Mouse (Mus musculus): Measurements from ENCODE around the gene Lrrc9. TPM values are rescaled to one million over a fixed set of nuclear protein-coding genes. Genes with fewer than 3 reads are reported as not detected.

Gene Lrrc9
- total and polyA plus RNA-seq, 3 experiments: not detected

DNA sequence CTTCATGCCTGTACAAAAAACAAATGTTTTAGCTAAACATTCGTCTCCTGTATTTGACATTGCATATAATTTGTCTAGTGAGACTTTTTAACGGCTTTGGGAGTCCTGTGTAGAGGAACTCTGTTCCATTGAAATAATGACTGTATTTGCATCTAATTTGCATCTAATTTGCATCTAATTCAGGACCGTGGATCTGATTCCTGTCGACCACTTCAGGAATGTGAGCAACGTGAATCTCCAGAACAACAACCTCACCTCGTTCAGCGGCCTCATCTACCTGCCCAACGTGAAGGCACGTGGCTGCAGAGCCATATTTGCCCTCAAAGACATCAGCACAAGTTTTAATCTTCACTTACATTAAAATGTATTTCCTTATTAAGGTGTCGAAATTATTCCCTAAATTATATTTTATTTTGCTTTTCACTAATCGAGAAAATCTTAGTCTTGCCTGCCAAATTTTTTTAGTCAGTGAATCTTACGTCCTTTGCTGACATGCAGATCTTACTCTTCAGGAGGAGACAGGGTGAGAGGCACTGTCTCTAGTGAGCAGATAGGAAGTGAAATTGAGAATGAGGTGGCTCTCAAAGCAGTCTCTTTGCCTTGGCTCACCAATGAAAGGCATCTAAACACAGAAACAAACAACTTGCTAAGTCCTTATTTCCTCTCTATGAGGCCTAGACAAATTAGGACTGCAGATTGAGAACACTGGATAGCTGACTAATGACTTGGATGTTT lies 55.4 kb downstream of the Lrrc9 start:
- TF ChIP-seq UBTF (IDR thresholded peaks at IDR 0.05; ENCODE audit: borderline replicate concordance, insufficient read depth, low read depth, low read length) (no peak), USF2 (IDR thresholded peaks at IDR 0.05; ENCODE audit: borderline replicate concordance in 1 of 2, insufficient read depth in 1 of 2, low read depth in 1 of 2, low read length in 2 of 2) (no peak), JUND (IDR thresholded peaks at IDR 0.05; ENCODE audit: low read depth, low read length) (no peak), SMC3 (IDR thresholded peaks at IDR 0.05; ENCODE audit: low read depth, low read length) (no peak), ELF1 (IDR thresholded peaks at IDR 0.05; ENCODE audit: low read depth, low read length) (no peak), RAD21 (IDR thresholded peaks at IDR 0.05; ENCODE audit: low read depth, low read length) (no peak), ETS1 (IDR thresholded peaks at IDR 0.05; ENCODE audit: low read depth, low read length) (no peak), MEF2A (IDR thresholded peaks at IDR 0.05; ENCODE audit: extremely low read depth, insufficient replicate concordance, low read depth, low read length, poor library complexity, severe bottlenecking) (no peak), CHD2 (IDR thresholded peaks at IDR 0.05; ENCODE audit: low read length) (no peak), BHLHE40 (IDR thresholded peaks at IDR 0.05; ENCODE audit: borderline replicate concordance, low read depth, low read length) (no peak), POLR2AphosphoS5 (IDR thresholded peaks at IDR 0.05; ENCODE audit: borderline replicate concordance, low read depth, low read length) (no peak), MYC (IDR thresholded peaks at IDR 0.05; ENCODE audit: low read depth, low read length) (no peak), MAZ (IDR thresholded peaks at IDR 0.05; ENCODE audit: low read depth, low read length) (no peak), MAX (IDR thresholded peaks at IDR 0.05; ENCODE audit: low read length) (no peak), NRF1 (IDR thresholded peaks at IDR 0.05; ENCODE audit: insufficient read depth, low read depth, low read length, poor library complexity, severe bottlenecking) (no peak), TBP (IDR thresholded peaks at IDR 0.05; ENCODE audit: low read depth, low read length) (no peak), MXI1 (IDR thresholded peaks at IDR 0.05; ENCODE audit: low read depth, low read length) (no peak), CHD1 (IDR thresholded peaks at IDR 0.05; ENCODE audit: low read depth, low read length) (no peak), USF1 (IDR thresholded peaks at IDR 0.05; ENCODE audit: low read depth, low read length) (no peak)
- Histone ChIP-seq H3K4me3 (ENCODE audit: control insufficient read depth in 1 of 2, insufficient read depth in 1 of 2, low read depth in 2 of 2, low read length in 2 of 2) (no peak overlapping the region), H3K36me3 (ENCODE audit: control insufficient read depth in 1 of 2, insufficient read depth in 2 of 2, low read length in 2 of 2) (no peaks in the 10 kb centered on the region), H3K9me3 (replicated peaks; ENCODE audit: insufficient read depth, low read length) (no peaks in the 10 kb centered on the region), H3K9ac (ENCODE audit: control insufficient read depth, low read depth, low read length, poor library complexity, severe bottlenecking) (no peak overlapping the region), H3K27ac (ENCODE audit: control insufficient read depth, low read depth, low read length) (no peak overlapping the region), H3K79me2 (ENCODE audit: control insufficient read depth, insufficient read depth, low read length, poor library complexity) (no peaks in the 10 kb centered on the region), H3K4me1 (ENCODE audit: control insufficient read depth in 1 of 2, insufficient read depth in 2 of 2, low read length in 2 of 2) (no peaks in the 10 kb centered on the region), H3K27me3 (ENCODE audit: control insufficient read depth in 1 of 2, insufficient read depth in 2 of 2, low read length in 2 of 2) (peaks cover 0 to 2% of the 10 kb centered on the region in 2 experiments; a peak in 2 of 4 replicates)
- no peak for DNase-seq (ENCODE audit: low read depth, low spot score)

DNA sequence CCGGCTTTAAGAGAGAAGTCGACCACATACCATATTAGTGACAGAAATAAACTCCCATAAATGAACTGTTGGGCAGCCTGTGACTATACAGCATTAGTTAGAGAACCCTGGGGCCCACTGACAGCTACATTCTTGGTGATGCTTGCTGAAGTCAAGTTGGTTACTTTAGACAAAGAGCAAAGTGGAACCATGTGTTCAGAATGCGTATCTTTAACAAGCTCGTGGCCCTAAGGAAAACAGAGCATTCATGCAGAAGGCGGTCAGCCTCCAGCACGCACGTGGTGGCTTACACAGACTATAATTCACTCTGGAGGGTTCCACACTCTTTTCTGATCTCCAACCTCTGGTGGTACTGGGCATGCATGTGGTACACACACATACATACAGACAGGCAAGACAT lies 67.9 kb downstream of the Lrrc9 start:
- no peak for TF ChIP-seq RCOR1 (IDR thresholded peaks at IDR 0.05; ENCODE audit: low read depth, low read length)
- no peak for TF ChIP-seq E2F4 (IDR thresholded peaks at IDR 0.05; ENCODE audit: borderline replicate concordance, low read depth, low read length)
- TF ChIP-seq MAZ (IDR thresholded peaks at IDR 0.05; ENCODE audit: low read depth, low read length): no peak
- TF ChIP-seq HCFC1 (IDR thresholded peaks at IDR 0.05; ENCODE audit: low read depth, low read length): no peak
- no peak for TF ChIP-seq ETS1 (IDR thresholded peaks at IDR 0.05; ENCODE audit: low read depth, low read length)
- no peak for TF ChIP-seq POLR2AphosphoS2 (IDR thresholded peaks at IDR 0.05; ENCODE audit: low read length)
- no peak for TF ChIP-seq NRF1 (IDR thresholded peaks at IDR 0.05; ENCODE audit: insufficient read depth, low read depth, low read length, poor library complexity, severe bottlenecking)
- no peak for TF ChIP-seq EP300 (IDR thresholded peaks at IDR 0.05; ENCODE audit: low read depth in 1 of 2, low read length in 2 of 2)
- no peak for TF ChIP-seq GABPA (IDR thresholded peaks at IDR 0.05; ENCODE audit: low read depth, low read length)
- no peak for DNase-seq (ENCODE audit: low read depth, low spot score)
- H3K4me1 ChIP-seq (ENCODE audit: control insufficient read depth in 1 of 2, insufficient read depth in 2 of 2, low read length in 2 of 2): no peaks in the 10 kb centered on the region
- no peak overlapping the region for H3K4me3 ChIP-seq (ENCODE audit: control insufficient read depth in 1 of 2, insufficient read depth in 1 of 2, low read depth in 2 of 2, low read length in 2 of 2)
- no peak overlapping the region for H3K27ac ChIP-seq (ENCODE audit: control insufficient read depth, low read depth, low read length)
- H3K9ac ChIP-seq (ENCODE audit: control insufficient read depth, low read depth, low read length, poor library complexity, severe bottlenecking): no peak overlapping the region
- no peaks in the 10 kb centered on the region for H3K36me3 ChIP-seq (ENCODE audit: control insufficient read depth in 1 of 2, insufficient read depth in 2 of 2, low read length in 2 of 2)
- H3K27me3 ChIP-seq (ENCODE audit: control insufficient read depth in 1 of 2, insufficient read depth in 2 of 2, low read length in 2 of 2): peaks cover 7 to 11% of the 10 kb centered on the region in 2 experiments
- H3K79me2 ChIP-seq (ENCODE audit: control insufficient read depth, insufficient read depth, low read length, poor library complexity): no peaks in the 10 kb centered on the region
- no peaks in the 10 kb centered on the region for H3K9me3 ChIP-seq (replicated peaks; ENCODE audit: insufficient read depth, low read length)
